Mouse (Mus musculus) neutrophil, adult 5-6 weeks (primary cell): ENCODE results near the gene Prmt7. TPM values are rescaled to one million over a fixed set of nuclear protein-coding genes. Genes with fewer than 3 reads are reported as not detected.

Experiments
- ATAC-seq: fragments of 151-379, 151-347 bp; 2 replicates; pipeline ENCODE4 v1.8.0; 2017; ENCODE audit warnings: mild to moderate bottlenecking, moderate TSS enrichment; ENCODE audit not compliant: insufficient number of reproducible peaks, poor library complexity, low FRiP score, severe bottlenecking; ENCODE audit errors: extremely low read depth
- total RNA-seq: library from RNA; stranded (forward); fragments of 200-1000 nt; gene quantifications from 2 replicates; pipeline ENCODE4 v1.2.3, GENCODE M21; 2017

Prmt7 gene
- total RNA-seq, 1 experiment from 2014 or later = 21.5 TPM

- ATAC-seq = no peak
Observed at GRCm38 (mm10) chr8:106210035-106210731, 553 bp upstream of the Prmt7 start.

GRCm38 (mm10) chr8:106211421-106211820, 685 bp downstream of the Prmt7 start:
- ATAC-seq = no peak

- ATAC-seq = no peak
Observed at GRCm38 (mm10) chr8:106213959-106214358, 3.2 kb downstream of the Prmt7 start.

- ATAC-seq = no peak
Observed at GRCm38 (mm10) chr8:106219620-106220019, 8.9 kb downstream of the Prmt7 start.

- ATAC-seq = peak; percentile 75
Observed at GRCm38 (mm10) chr8:106226589-106226988, 15.9 kb downstream of the Prmt7 start.

GRCm38 (mm10) chr8:106231536-106231935, 20.8 kb downstream of the Prmt7 start:
- ATAC-seq = no peak

GRCm38 (mm10) chr8:106232751-106233150, 22.0 kb downstream of the Prmt7 start:
- ATAC-seq = no peak

- no peak for ATAC-seq
Observed at GRCm38 (mm10) chr8:106234567-106235261, 24.0 kb downstream of the Prmt7 start.

- no peak for ATAC-seq
Observed at GRCm38 (mm10) chr8:106237106-106237505, 26.4 kb downstream of the Prmt7 start.

- no peak for ATAC-seq
Observed at GRCm38 (mm10) chr8:106250186-106250585, 39.5 kb downstream of the Prmt7 start.

GRCm38 (mm10) chr8:106258169-106258568, 47.4 kb downstream of the Prmt7 start:
- no peak for ATAC-seq

- ATAC-seq = no peak
Observed at GRCm38 (mm10) chr8:106259579-106260255, 49.0 kb downstream of the Prmt7 start.

GRCm38 (mm10) chr8:106260894-106261293, 50.2 kb downstream of the Prmt7 start:
- ATAC-seq = no peak

GRCm38 (mm10) chr8:106262343-106262742, 51.6 kb downstream of the Prmt7 start:
- no peak for ATAC-seq

GRCm38 (mm10) chr8:106263928-106264327, 53.2 kb downstream of the Prmt7 start:
- no peak for ATAC-seq

GRCm38 (mm10) chr8:106265398-106265797, 54.7 kb downstream of the Prmt7 start:
- no peak for ATAC-seq

- no peak for ATAC-seq
Observed at GRCm38 (mm10) chr8:106268710-106269346, 58.1 kb downstream of the Prmt7 start.

GRCm38 (mm10) chr8:106270804-106271203, 60.1 kb downstream of the Prmt7 start:
- ATAC-seq = no peak

- no peak for ATAC-seq
Observed at GRCm38 (mm10) chr8:106271378-106271777, 60.6 kb downstream of the Prmt7 start.
